8 mouse cellular contexts compared by ENCODE assay signal in the genomic region with DNA sequence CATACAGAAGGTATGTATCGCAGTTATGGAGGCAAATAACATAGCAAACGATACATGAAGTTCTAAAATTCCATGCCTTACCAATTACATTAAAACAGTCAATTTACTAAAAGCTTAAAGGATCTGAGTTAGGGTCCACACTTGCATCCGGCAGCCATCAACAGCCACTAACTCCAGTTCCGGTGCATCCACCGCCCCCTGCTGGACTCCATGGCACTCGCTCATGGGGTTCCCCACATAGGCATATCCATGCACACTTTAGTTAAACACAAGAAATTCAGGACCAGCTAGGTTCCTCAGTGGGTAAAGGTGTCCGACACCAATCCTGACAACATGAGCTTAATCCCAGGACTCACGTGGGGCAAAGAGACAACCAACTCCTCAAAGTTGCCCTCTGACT. TPM values are rescaled to one million over a fixed set of nuclear protein-coding genes. Genes with fewer than 3 reads are reported as not detected.
DNase-seq lines count a peak whose midpoint lies in the region; ATAC-seq lines count a peak whose summit lies in the region.

No protein-coding gene starts in this region.

- ATAC-seq in inflammation-experienced regulatory T-cells, adult 6 months: peak; percentile 69
- ATAC-seq in megakaryocyte, adult 5-6 weeks (ENCODE audit: poor library complexity, severe bottlenecking): peak; percentile 77

- intact Hi-C loops in heart, postnatal 10 days (cut with DNase I): loop anchor here (10.0 kb wide), 1 partner anchor 676 kb away; no protein-coding TSS in a partner anchor

- DNase-seq in heart, postnatal 10 days: peak; percentile 52 to 68
- DNase-seq in heart, adult 11 months: no peak
- DNase-seq in urinary bladder, postnatal 25 days (ENCODE audit: low spot score): peak; percentile 54
- no peak for DNase-seq in urinary bladder, adult 2 months (ENCODE audit: low spot score)
- peak; percentile 77 for DNase-seq in embryo, embryonic 10.5 days (ENCODE audit: low spot score)
- DNase-seq in thymus, postnatal 14 days: peak; percentile 76

RNA-seq across cellular contexts. Expression of a gene that starts 9.0 kb away (rescaled TPM):
- total RNA-seq in heart, postnatal 10 days (2021): 10 to 100 TPM; 55.6 to 60.3 TPM
- 28.8 and 33.9 TPM in 2 replicates for polyA plus RNA-seq in urinary bladder, adult 2 months (2012; rRNA removed)
- polyA plus RNA-seq in inflammation-experienced regulatory T-cells, adult 6 months (2017; shearing (Covaris generic)): 10 to 100 TPM; 18.1 to 36.0 (median 30.1) TPM
- 87.2 and 95.6 TPM in 2 replicates for total RNA-seq in megakaryocyte, adult 5-6 weeks (2015)
- total RNA-seq in megakaryocyte, adult 5-6 weeks (2017): 129 and 133 TPM in 2 replicates

RNA-seq across cellular contexts. Expression of a gene that starts 9.0 kb away (rescaled TPM):
- total RNA-seq in heart, postnatal 10 days (2021): 10 to 100 TPM; 47.4 to 52.6 TPM
- polyA plus RNA-seq in urinary bladder, adult 2 months (2012; rRNA removed): 51.1 and 57.3 TPM in 2 replicates
- 100 to 1,000 TPM in 2 of 3 experiments, 10 to 100 TPM in 1; 78.5 to 110 (median 102) TPM for polyA plus RNA-seq in inflammation-experienced regulatory T-cells, adult 6 months (2017; shearing (Covaris generic))
- 80.4 and 93.0 TPM in 2 replicates for total RNA-seq in megakaryocyte, adult 5-6 weeks (2015)
- total RNA-seq in megakaryocyte, adult 5-6 weeks (2017): 93.9 and 97.7 TPM in 2 replicates

Comparison
In these comparisons a context has a peak if more than half of its experiments do, and no peak if none do; other contexts are left out.
1. DNase-seq: peak in heart, postnatal 10 days (2 of 2), urinary bladder, postnatal 25 days (single experiment), embryo, embryonic 10.5 days (single experiment) and thymus, postnatal 14 days (single experiment); none in heart, adult 11 months (single experiment) and urinary bladder, adult 2 months (single experiment).